Mouse (Mus musculus): ENCODE measurements around the gene Ppcs.

- TF ChIP-seq CTCF (IDR thresholded peaks at IDR 0.05) (no peak), EP300 (IDR thresholded peaks at IDR 0.05) (no peak)
These were observed 19.6 kb upstream of the Ppcs start for GRCm38 (mm10) chr4:119441836-119442235.
